Mouse (Mus musculus) heart, embryonic 16.5 days (tissue): ENCODE results near the gene Apba3. TPM values are rescaled to one million over a fixed set of nuclear protein-coding genes. Genes with fewer than 3 reads are reported as not detected.

Source experiments
- ATAC-seq: fragments of 200-750 bp; cut with Nextera tagmentation; replicated peaks from 2 replicates; pipeline ENCODE4 v1.8.0; 2017; ENCODE audit warnings: moderate number of reproducible peaks; ENCODE audit not compliant: insufficient read depth, low FRiP score; ENCODE audit errors: extremely low read depth
- H3K27ac ChIP-seq: fragments of 300-500 bp; sonication (generic); 2 replicates; pipeline ENCODE4 v1.5.1; 2014; ENCODE audit warnings: mild to moderate bottlenecking, low read length, control low read depth, moderate library complexity
- H3K27me3 ChIP-seq: fragments of 300-500 bp; sonication (generic); 2 replicates; pipeline ENCODE4 v1.6.1; 2014; ENCODE audit warnings: low read length, mixed read lengths; ENCODE audit not compliant: control insufficient read depth, insufficient read depth
- H3K36me3 ChIP-seq: fragments of 300-500 bp; sonication (generic); 2 replicates; pipeline ENCODE4 v1.6.1; 2014; ENCODE audit not compliant: control insufficient read depth, insufficient read depth
- H3K4me1 ChIP-seq: fragments of 300-500 bp; sonication (generic); 2 replicates; pipeline ENCODE4 v1.6.1; 2014; ENCODE audit warnings: low read length, mixed read lengths; ENCODE audit not compliant: control insufficient read depth, insufficient read depth
- H3K4me2 ChIP-seq: fragments of 300-500 bp; sonication (generic); 2 replicates; pipeline ENCODE4 v1.6.1; 2014; ENCODE audit warnings: low read depth, mild to moderate bottlenecking, control low read depth, low read length
- H3K4me3 ChIP-seq: fragments of 300-500 bp; sonication (generic); 2 replicates; pipeline ENCODE4 v1.5.1; 2014; ENCODE audit warnings: mild to moderate bottlenecking, control low read depth, low read length
- H3K9ac ChIP-seq: fragments of 300-500 bp; sonication (generic); 2 replicates; pipeline ENCODE4 v1.6.1; 2014; ENCODE audit warnings: low read length, control low read depth
- H3K9me3 ChIP-seq: fragments of 300-500 bp; sonication (generic); replicated peaks from 2 replicates; pipeline ENCODE4 v1.6.1; 2016; ENCODE audit warnings: low read length; ENCODE audit not compliant: control insufficient read depth
- WGBS: fragments of 180-500 bp; shearing (Covaris S2); extraction: QIAGEN DNeasy Blood & Tissue Kit; methylation state at CpG from one replicate; pipeline ENCODE4 v1.1.7; 2014; 5-methylcytosine and 5-hydroxymethylcytosine counted together
- polyA plus RNA-seq: library from polyadenylated mRNA; unstranded; fragments of >200 nt; fragmentation: Nextera tagmentation; extraction: Ambion mirVana; gene quantifications from 2 replicates; pipeline ENCODE4 v1.2.1, GENCODE M21; 2015

Apba3 gene
- polyA plus RNA-seq, 1 experiment from 2014 or later: 62.7 TPM

DNA sequence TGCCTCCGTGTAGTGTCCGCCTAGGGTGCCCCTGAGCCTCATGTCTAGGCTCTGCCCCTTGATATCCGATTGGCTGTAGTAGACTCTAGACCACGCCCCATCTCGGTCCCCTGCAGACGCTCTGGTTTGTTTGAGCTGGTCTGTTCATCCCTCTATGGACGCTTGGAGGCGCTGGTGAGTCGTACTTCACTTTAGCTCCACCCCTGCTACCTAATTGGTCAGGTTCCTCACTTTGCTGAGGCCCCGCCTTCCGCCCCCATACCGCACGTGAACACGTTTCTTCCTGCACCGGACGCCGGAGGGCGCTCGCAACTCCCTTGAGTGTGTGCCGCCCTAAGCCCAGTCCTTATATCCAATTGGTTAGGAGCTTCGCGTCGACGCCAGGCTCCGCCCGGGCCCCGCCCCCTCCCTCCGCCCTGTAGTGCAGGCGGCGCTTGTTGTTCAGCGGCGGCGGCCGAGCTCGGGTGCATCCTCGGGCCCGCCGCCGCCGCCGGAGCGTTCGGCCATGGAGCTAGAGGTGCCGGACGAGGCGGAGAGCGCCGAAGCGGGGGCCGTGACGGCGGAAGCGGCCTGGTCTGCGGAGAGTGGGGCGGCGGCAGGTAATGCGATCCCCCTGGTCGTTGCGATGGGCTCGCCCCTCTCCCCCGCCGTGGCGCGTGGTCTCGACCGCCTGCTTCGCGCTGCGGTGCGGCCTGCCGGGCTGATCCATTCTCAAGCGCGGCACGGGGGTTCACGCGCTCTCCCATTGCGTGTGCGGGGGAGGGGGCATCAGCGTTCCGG, 26.0 kb downstream of the Apba3 start, which contains the start of gene Pip5k1c:
Gene Pip5k1c (plus strand): TSS at position 410 of the 780 bp plus-strand sequence.
- peaks cover 10% of the 10 kb centered on the region for H3K27me3 ChIP-seq
- H3K9me3 ChIP-seq: no peaks in the 10 kb centered on the region
- peaks cover 40% of the 10 kb centered on the region for H3K4me1 ChIP-seq
- peak within 1 kb of the TSS; percentile 91 for H3K4me3 ChIP-seq
- under 1% methylated on average over 70 of the region's 80 CpGs for WGBS
- H3K9ac ChIP-seq: peak within 1 kb of the TSS; percentile 87
- H3K4me2 ChIP-seq: peak within 1 kb of the TSS; percentile 97
- peak; percentile 93 for ATAC-seq
- peak within 1 kb of the TSS; percentile 80 for H3K27ac ChIP-seq
- no peaks in the 10 kb centered on the region for H3K36me3 ChIP-seq

DNA sequence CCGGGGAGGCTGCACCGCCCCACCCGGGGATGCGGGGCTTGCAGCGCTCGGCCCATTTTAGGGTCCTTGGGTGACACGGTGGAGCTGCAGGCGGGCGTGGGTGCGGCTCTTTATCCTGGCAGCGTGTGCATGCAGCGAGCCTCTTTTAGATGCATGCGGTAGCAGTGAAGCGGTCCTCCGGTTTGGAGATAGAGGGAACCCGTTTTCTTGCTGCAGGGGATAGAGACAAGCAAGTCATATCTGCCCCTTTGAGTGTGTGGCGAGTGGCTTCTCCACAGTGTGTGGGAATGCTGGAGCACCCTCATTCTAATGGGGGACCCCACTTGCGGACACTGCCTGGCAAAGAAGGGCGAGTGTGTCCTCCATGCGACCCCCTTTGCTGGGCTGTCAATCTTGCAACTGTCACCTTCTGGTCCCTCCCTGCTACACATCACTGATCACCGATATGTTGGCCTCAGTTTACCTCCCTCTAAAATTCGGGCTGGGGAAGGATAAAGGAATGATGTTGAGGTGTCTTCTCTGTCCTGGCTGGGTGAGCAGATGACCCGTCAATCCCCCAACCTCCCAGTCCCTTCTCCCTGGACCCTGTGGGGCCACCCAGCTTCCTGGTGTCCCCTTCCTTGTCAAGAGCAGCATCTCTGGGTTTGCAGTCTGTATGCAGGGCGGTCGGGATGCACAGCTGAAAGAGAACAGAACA, 26.7 kb downstream of the Apba3 start:
- peak overlapping the region; percentile 80 for H3K27ac ChIP-seq
- H3K36me3 ChIP-seq: no peaks in the 10 kb centered on the region
- ATAC-seq: no peak
- 3% methylated on average over 25 of the region's 25 CpGs for WGBS
- H3K4me1 ChIP-seq: peaks cover 48% of the 10 kb centered on the region
- H3K4me2 ChIP-seq: peak overlapping the region; percentile 97
- H3K9ac ChIP-seq: peak overlapping the region; percentile 87
- H3K9me3 ChIP-seq: no peaks in the 10 kb centered on the region
- H3K4me3 ChIP-seq: peak overlapping the region; percentile 91
- H3K27me3 ChIP-seq: peaks cover 7% of the 10 kb centered on the region

GRCm38 (mm10) chr10:81294442-81294841, 27.7 kb downstream of the Apba3 start:
- Histone ChIP-seq H3K27ac (no peak overlapping the region), H3K4me3 (peak overlapping the region; percentile 91), H3K4me1 (peaks cover 57% of the 10 kb centered on the region), H3K36me3 (no peaks in the 10 kb centered on the region), H3K27me3 (peaks cover 5% of the 10 kb centered on the region), H3K9ac (peak overlapping the region; percentile 87), H3K4me2 (peak overlapping the region; percentile 97), H3K9me3 (no peaks in the 10 kb centered on the region)
- WGBS: 55% methylated on average over 8 of the region's 8 CpGs
- ATAC-seq: no peak

DNA sequence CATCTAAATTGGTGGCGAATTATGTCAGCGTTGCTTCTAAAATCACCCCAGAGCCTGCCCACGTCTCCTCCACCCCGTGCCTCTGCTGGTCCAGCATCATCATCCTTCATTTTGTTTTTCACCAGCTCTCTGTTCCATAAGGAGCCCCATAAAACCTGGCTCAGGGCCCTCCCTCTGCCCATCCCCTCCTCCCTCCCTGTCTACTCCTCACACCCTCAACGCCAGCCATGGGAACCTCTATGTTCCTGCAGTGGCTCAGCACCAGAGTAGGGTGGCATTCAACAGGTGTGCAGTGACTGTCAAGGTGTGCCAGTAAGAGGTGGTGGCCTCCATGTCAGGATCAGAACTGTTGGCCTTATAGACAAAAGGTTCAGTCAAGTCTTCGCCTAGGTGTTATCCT, 28.4 kb downstream of the Apba3 start:
- H3K4me2 ChIP-seq: no peak overlapping the region
- H3K36me3 ChIP-seq: no peaks in the 10 kb centered on the region
- WGBS: 88% methylated on average over 6 of the region's 6 CpGs
- no peak overlapping the region for H3K27ac ChIP-seq
- H3K27me3 ChIP-seq: no peaks in the 10 kb centered on the region; the same call in 1 of the 2 replicates
- H3K9ac ChIP-seq: no peak overlapping the region
- no peaks in the 10 kb centered on the region for H3K9me3 ChIP-seq
- H3K4me3 ChIP-seq: no peak overlapping the region; the same call in 1 of the 2 replicates
- H3K4me1 ChIP-seq: peaks cover 63% of the 10 kb centered on the region
- ATAC-seq: no peak

DNA sequence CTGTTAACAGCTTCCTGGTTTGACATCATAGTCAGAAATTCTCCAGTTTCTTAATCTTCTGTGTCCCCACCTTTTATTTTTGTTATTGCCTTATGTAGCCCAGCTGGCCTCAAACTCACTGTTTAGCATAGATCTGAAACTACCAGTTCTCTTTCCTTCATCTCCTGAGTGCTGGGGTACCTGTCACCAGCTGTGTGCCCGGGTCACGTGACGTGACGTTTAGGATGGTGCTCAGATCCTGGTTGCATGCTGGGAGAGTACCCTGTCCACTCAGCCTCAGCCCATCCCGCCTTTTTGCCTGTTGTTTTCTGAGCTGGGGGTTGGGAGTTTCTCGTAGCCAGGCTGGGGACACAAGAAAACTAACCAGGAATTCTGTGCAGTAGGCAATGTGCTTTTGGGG, 30.5 kb downstream of the Apba3 start:
- H3K4me1 ChIP-seq: peaks cover 67% of the 10 kb centered on the region
- no peaks in the 10 kb centered on the region for H3K27me3 ChIP-seq
- H3K4me3 ChIP-seq: no peak overlapping the region
- 75% methylated on average over 6 of the region's 6 CpGs for WGBS
- no peaks in the 10 kb centered on the region for H3K36me3 ChIP-seq
- H3K4me2 ChIP-seq: peak overlapping the region; percentile 43; the same call in 1 of the 2 replicates
- ATAC-seq: no peak
- peak overlapping the region; percentile 85 for H3K27ac ChIP-seq
- H3K9ac ChIP-seq: peak overlapping the region; percentile 53; the same call in 1 of the 2 replicates
- H3K9me3 ChIP-seq: no peaks in the 10 kb centered on the region

GRCm38 (mm10) chr10:81297845-81298244, 31.1 kb downstream of the Apba3 start:
- 30% methylated on average over 10 of the region's 10 CpGs for WGBS
- ATAC-seq: peak; percentile 49
- Histone ChIP-seq H3K27ac (peak overlapping the region; percentile 85), H3K27me3 (no peaks in the 10 kb centered on the region), H3K4me2 (peak overlapping the region; percentile 43), H3K9me3 (no peaks in the 10 kb centered on the region), H3K36me3 (no peaks in the 10 kb centered on the region), H3K4me3 (no peak overlapping the region), H3K4me1 (peaks cover 72% of the 10 kb centered on the region), H3K9ac (peak overlapping the region; percentile 53)

GRCm38 (mm10) chr10:81298369-81299100, 31.8 kb downstream of the Apba3 start:
- ATAC-seq: no peak
- WGBS: 78% methylated on average over 17 of the region's 17 CpGs
- Histone ChIP-seq H3K36me3 (no peaks in the 10 kb centered on the region), H3K4me1 (peaks cover 78% of the 10 kb centered on the region), H3K9me3 (no peaks in the 10 kb centered on the region), H3K4me3 (no peak overlapping the region), H3K27me3 (no peaks in the 10 kb centered on the region), H3K9ac (peak overlapping the region; percentile 53), H3K27ac (peak overlapping the region; percentile 85), H3K4me2 (peak overlapping the region; percentile 43; the same call in 1 of the 2 replicates)

DNA sequence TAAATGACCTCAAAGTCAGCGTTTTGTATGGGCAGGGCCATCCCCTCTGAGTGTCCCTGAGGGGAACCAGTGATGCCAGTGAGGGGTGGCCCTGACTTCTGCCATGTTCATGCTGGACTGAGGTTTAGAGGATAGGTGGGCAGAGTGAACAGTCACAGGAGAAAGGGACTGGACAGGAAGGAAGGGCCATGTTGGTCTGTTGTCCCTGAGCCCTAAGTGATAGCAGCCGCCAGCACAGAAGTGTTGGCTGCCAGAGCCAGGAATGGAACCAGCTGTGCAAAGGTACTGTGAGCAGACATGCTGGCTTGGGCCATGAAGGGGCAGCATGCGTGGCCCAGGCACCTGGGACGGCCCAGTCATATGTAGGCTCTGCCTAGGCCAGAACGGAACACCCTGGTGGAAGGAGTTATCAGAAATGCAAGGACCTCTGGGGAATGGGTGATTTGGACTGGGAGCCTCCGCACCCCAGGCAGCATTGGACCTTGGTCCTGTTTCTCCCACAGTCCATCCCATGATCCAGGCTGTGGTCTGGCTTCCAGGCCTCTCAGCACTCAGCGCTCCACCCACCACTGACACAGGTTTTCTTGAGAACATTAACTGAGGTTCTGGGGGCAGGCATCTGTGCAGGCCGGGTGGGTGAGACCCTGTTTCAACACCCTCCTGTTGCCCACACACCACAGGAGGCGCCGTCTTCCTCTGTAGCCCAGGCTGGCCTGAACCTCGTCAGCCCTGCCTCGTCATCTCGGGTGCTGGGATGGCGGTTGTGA, 33.0 kb downstream of the Apba3 start:
- Histone ChIP-seq H3K27ac (no peak overlapping the region; the same call in 1 of the 2 replicates), H3K4me2 (no peak overlapping the region), H3K4me1 (peaks cover 75% of the 10 kb centered on the region), H3K27me3 (no peaks in the 10 kb centered on the region), H3K9me3 (no peaks in the 10 kb centered on the region), H3K4me3 (no peak overlapping the region), H3K9ac (peak overlapping the region; percentile 48; the same call in 1 of the 2 replicates), H3K36me3 (no peaks in the 10 kb centered on the region)
- ATAC-seq: no peak
- 80% methylated on average over 14 of the region's 14 CpGs for WGBS
